Mouse (Mus musculus): ENCODE results near the gene Acadl. TPM values are rescaled to one million over a fixed set of nuclear protein-coding genes. Genes with fewer than 3 reads are reported as not detected.
A peak's percentile ranks its signal among the peaks of the same experiment; 100 is the strongest.

Acadl gene
- total RNA-seq, 4 experiments from 2014 or later: 240 to 411 (median 326) TPM

DNA sequence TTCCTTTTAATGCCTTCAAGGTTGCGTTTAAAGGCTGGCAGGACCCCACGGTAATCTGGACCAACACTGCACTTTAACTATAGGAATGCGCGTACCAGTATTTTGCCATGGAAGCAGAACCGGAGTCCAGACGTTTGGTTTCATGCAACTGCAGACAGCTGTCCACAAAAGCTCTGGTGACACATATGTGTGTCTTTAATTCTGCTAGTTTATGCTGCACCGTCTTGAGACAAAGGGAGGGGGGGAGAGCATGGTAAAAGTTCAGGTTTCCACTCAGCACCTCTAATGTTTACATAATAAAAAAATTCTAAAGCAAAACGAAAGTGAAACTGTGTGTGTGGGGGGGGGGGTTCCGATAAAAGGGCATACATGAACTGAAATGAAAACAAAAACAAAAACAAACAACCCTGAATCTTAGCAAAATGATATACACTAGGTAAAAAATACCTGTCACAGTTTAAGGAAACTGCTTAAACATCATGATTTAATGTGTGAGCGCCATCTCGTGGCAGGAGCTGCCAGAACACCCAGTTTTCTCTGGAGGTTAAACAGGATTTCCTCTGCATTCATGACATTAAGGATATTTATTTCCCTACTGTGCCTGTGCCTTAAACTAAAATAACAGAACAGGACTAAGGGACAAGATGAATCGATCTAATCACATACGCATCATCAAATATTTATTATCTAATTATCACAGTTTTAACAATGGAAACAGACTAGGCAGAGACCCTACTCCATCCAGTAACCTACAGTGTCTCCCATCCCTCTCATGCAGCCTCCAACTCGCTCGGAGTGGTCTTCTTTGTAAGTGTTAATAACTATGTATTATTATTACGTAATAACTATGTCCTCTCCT lies 24.7 kb downstream of the Acadl start:
- DNase-seq: no peak

DNA sequence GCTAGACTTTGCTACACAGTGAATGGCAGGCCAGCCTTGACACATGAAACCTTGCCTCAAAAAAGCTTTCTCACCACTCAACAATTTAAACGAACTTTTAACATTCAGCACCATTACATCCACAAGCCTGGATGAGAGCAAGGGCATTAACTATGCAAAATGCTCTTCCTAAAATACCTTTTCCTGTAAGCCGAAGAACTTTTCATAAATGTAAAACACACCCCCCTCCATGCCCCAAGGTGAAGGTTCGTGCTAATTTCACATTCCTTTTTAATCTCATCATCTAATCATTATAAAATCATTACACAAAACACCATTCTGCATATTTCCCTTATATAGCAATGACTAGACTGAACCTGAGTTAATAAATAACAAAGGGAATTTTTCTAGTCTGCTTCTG lies 25.9 kb downstream of the Acadl start:
- no peak for DNase-seq

DNA sequence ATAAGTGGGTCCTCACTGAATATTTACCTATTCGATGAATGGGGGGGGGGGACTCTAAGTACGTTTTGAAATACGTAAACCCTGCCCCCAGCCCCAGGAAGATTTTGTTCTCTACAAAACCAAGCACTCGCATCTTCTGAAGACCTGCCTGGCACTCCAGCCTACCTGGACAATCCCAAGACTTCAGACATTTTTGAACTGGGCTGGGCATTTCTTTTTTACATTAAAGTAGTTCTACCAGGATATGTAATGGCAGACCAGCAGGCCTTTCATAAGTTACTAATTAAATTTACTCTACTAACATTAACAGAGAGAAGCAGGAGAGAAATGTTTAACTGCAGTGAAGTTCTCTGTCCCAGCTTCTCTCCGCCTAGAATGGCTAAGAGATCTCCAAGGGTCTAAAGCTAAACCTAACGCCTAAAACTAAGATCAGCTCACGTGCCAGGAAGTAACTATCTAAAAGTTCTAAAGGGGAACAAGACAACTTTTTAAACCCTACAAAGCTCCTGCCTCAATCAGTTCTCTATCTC lies 30.4 kb downstream of the Acadl start:
- DNase-seq: no peak

DNA sequence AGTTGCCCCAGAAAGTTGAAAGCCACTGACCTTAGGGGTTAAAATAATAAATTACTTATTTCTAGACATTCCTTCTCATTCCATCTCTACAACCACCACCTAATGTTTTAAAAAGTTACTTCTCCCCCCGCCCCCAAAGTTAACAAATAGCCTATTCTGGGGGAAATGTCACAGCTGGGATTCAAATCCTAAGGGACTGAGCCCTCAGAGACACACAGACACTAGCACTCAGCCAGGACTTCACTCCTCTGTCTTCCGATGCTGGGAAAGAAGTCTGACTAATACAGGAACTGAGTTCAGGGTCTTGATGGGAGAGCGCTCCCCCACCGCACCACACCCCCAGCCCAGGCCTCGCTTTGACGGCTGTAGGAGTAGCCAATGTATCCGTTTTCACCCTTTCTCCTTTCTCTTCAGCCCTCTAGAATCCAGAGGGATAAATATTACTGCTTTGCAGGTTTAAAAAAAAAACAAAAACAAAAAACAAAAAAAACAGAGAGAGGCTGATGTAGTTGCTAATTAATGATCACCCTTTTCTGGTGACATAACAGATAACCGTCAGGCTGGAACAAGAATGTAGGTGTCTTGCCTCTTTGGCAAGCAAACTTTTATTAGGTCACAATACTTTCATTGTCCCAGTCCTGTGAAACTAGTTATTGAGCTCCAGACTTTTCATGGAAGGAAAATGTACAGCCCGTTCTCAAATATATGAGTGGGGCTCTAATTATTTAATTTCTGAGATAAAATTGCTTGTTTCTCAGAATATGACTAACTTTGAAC lies 31.1 kb downstream of the Acadl start:
- no peak for DNase-seq

- no peak for DNase-seq
Measured at GRCm38 (mm10) chr1:66829400-66830080, 33.5 kb downstream of the Acadl start.

GRCm38 (mm10) chr1:66821966-66822365 lies 41.1 kb downstream of the Acadl start:
- DNase-seq: no peak

GRCm38 (mm10) chr1:66820241-66820640 lies 42.8 kb downstream of the Acadl start:
- DNase-seq: no peak

DNA sequence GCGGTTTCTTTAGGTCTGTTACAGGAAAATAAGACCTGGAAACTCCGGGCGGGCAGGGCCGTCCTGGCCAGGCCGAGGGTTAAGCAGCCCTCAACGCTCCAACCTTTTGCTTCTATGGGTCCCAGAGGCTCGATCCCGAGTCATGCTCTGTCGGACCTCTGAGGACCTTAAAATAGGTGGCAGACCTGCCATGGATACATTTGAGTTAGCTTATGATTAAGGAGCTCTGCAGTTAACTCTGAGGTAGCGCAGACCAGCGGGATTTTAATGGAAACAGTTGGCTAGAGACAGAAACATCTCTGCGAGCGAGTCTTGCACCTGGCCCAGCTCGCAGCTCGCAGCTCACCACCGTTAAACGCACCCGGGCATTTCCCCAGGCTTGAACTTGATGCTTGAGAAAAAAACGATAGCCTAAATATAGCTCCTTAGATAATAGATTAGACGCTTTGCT lies 45.2 kb downstream of the Acadl start:
- no peak for DNase-seq

DNA sequence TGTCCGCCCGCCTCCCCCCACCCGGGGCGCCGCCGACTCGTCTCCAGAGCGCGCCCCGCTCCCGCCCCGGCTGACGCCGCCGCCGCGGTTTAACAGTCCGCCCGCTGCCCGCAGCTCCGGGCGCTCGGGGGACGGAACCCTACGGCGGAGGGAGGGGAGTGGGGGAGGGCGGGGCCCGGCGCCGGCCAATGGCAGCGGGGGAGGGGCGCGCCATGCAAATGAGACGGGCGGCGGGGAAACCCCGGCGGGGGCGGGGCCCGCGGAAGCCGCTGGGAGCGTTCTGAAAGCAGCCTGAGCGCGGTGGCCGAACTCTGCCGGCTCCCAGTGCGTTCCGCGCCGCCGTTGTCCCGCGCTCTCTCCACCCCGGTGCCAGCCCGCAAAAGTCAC lies 45.6 kb downstream of the Acadl start, which contains the start of gene Kansl1l:
Gene Kansl1l (minus strand): TSS at position 110 of the 387 bp plus-strand sequence.
- DNase-seq: peak; percentile 89

DNA sequence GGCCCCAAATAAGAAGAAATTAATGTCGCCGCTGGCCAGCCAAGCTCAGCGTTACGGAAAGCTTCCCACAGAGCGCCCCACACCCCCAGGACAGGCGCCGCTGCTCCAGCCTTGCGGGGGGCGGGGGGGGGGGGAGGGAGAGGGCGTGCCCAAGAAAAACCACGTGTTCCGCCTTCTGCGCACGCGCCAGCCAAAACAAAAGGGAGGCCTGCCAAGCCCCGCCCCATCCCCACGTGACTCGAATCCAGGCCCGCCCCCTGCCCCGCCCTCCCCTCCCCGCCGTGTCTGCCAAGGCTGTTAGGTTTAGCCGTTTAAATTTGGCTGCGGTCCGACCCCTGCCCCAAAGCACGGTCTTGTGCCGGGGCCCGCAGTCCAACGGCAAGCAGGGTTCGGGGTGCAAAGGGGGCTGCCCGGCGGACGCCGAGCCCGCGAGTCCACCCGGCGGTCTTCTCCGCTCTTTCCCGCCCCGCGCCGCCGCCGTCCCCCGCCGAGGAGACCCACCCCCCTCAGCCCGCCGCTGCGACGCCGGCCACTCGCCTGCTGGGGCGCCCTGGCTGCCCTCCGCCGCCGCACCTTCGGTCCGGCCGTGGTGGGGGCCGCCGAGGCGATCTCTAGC lies 46.1 kb downstream of the Acadl start:
- DNase-seq: peak; percentile 84

- DNase-seq: peak; percentile 66
Measured at GRCm38 (mm10) chr1:66815941-66816777, 46.9 kb downstream of the Acadl start.

- DNase-seq: no peak
Measured at GRCm38 (mm10) chr1:66814756-66815155, 48.3 kb downstream of the Acadl start.

DNA sequence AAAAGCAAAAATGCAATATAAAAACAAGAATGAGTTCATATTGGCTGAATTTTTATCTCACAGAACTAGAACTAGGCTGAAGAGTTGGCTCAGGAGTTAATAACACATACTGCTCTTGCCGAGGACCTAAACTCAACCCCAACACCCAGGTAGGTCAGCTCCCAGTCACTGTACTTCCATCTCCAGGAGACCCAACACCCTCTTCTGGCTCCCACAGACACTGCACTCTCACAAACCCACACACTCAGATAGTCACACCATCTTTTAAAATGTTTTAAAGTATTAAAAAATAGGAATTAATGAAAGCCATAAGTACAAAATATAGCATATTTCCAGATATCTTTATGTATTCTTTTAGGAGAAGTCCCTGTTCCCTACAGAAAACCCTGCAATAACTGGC lies 49.9 kb downstream of the Acadl start:
- no peak for DNase-seq

GRCm38 (mm10) chr1:66806821-66807220 lies 56.3 kb downstream of the Acadl start:
- DNase-seq: peak; percentile 45

DNA sequence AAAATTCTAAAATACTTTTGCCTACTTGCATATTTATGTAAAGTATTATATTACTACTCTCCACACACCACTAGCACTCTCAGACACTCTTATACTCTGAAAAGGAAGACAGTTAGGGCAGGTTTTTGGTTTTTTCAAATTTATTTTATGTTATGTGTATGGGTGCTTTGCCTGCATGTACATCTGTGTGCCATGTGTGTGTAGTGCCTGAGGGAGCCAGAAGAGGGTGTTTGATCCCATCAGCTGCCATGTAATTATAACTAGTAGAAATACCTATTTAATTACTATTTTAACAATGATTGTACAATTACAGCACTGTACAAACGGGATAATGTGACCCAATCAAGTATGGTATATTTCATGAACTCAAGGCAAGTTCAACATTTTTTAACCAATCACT lies 57.7 kb downstream of the Acadl start:
- no peak for DNase-seq

DNA sequence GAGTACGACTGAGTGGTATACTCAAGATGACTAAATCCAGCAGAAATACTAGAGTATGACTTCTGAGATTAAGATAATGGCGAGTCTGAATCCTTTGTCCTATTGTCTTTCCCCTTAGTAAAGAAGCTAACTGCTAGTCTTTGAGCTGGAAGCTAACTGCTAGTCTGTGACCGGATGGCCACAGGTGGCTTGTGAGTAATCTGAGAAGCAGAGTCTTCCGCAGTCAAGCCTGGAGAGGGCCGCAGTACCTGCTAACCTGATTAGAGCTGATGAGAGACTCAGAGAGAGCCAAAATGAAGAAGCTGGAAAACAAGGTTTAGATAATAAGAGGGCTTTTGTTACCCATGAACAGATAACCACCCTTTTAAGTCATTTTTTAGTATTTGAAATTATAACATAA lies 58.4 kb downstream of the Acadl start:
- no peak for DNase-seq

DNA sequence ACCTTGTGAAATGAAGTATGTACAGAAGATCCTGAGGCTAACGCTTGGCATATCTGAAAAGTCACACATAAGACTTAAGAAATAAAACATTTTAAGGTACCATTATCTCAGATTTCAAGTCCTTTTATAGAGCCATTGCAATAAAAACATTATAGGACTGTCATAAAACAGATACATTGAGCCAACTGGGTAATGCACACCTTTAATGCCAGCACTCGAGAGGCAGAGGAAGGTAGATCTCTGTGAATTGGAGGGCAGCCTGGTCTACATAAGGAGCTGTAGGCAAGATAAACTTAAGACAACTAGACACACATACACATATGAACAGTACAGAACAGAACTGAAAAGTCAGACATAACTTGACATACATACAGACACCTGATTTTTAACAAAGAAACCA lies 65.1 kb downstream of the Acadl start:
- DNase-seq: no peak

DNA sequence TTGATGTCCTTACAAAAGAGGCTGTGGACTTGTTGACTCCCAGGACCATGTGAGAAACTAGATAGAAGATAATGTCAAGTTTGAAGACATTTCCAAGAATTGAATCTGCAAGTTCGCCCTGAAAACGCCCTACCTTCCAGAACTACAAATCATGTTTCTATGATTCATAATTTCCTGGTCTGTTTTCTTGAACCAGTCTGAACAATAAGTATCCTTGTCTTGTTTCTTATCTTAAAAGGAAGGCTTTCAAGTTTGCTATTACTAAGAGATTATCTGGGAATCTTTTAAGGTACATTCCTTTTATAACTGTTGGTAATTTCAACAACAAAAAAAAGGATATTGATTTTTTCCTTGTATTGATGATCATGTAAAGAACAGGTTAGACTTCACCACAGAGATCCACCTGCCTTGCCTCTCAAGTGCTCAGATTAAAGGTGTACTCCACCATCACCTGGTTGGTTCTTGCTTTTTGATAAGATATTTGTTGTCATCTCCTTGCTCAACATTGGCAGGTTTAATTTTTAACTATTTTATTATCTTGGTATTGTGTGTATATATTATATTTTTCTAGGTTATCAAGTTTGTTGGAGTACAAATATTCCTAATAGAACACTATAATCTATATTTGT lies 70.1 kb downstream of the Acadl start:
- DNase-seq: no peak

DNA sequence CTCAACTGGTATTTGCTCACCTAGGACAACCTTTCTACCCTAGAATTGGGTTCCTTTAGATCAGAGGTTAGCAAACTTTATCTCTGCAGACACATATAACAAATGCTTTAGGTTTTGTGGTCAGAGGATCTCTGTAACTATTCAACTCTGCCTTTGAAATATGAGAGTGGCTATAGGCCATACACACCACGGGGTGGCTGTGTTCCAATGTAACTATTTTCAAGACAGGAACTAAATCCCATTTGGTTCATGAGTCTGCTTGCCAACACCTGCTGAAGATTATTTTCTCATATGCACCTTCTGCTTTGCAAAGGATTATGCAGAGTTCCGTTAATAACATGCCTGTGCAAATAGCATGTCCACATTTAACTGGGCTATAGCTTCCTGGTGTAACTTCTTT lies 80.8 kb downstream of the Acadl start:
- DNase-seq: no peak

GRCm38 (mm10) chr1:66781027-66781426 lies 82.0 kb downstream of the Acadl start:
- no peak for DNase-seq

Data from adrenal gland, adult 8-10 months (tissue).